ENCODE assay signal across 8 mouse cellular contexts in the genomic region with DNA sequence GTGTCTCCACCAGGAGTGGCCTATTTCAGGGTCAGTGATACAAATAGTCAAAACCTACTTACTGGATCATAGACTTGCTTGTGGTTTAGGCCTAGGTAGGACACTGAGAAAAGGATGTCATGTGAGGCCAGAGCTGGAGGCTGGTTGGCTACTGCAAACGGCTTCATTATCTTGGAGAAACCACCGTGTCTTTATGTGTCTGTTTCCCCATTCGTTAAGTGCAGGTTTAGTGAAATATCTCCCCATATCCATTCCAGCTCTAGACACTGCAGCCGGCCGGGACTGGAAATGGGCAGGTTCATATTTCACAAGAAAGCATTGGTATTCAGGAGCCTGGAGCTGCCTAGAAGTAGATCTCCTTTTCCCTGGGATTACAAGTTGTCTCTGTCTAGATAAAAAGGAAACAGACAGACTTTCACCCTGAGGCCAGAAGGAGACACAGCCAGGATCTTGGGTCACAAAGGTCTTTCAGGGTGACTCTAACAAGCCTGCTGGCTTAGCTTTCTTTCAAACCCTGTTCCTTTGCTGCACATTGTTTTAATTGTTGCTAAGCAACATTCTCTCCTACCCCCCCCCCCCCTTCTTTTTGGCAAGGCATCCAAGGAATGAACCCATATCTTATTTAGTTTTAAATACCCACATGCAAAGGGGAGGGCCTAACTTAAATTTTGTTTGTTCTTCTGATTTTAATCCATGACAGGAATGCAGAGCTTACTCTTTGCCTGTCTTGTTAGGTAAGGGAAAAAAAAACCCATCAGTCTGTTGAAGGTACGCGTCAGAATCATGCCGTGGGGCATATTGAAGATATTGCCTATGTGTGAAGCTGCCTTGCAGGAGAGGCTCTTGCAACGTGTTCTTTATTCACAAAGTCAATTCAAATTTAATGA. TPM values are rescaled to one million over a fixed set of nuclear protein-coding genes. Genes with fewer than 3 reads are reported as not detected.
DNase-seq lines count a peak whose midpoint lies in the region; ATAC-seq lines count a peak whose summit lies in the region.

No protein-coding gene starts in this region.

- DNase-seq in heart, adult 18-20 months, result peak; percentile 34 to 42
- DNase-seq in heart, adult 8-10 months (ENCODE audit: low spot score), result no peak
- peak; percentile 72 for DNase-seq in embryonic facial prominence, embryonic 10.5 days (ENCODE audit: low spot score)
- DNase-seq in mesoderm, embryonic 11.5 days (ENCODE audit: low read depth, low spot score), result peak; percentile 51
- no peak for DNase-seq in right cerebral cortex, postnatal 36 days (ENCODE audit: low spot score in 2 of 2)
- DNase-seq in adrenal gland, postnatal 14 days, result no peak

- ATAC-seq in intestine, embryonic 15.5 days, result peak; percentile 41; the same call in 1 of the 2 replicates
- no peak for ATAC-seq in monocyte, adult 5-6 weeks (replicated peaks; ENCODE audit: insufficient number of reproducible peaks, low FRiP score, low TSS enrichment, poor library complexity, severe bottlenecking)

- no peaks in the 10 kb centered on the region for H3K9me3 ChIP-seq in embryonic facial prominence, embryonic 10.5 days
- H3K9me3 ChIP-seq in intestine, embryonic 15.5 days, result no peaks in the 10 kb centered on the region

- no peak overlapping the region for H3K9ac ChIP-seq in intestine, embryonic 15.5 days

- WGBS in embryonic facial prominence, embryonic 10.5 days, result 14% methylated on average over 9 of the region's 9 CpGs
- 28% methylated on average over 9 of the region's 9 CpGs for WGBS in intestine, embryonic 15.5 days

- H3K27ac ChIP-seq in embryonic facial prominence, embryonic 10.5 days (replicated peaks), result peak overlapping the region; percentile 85
- H3K27ac ChIP-seq in intestine, embryonic 15.5 days, result peak overlapping the region; percentile 59

- no peak overlapping the region for H3K4me2 ChIP-seq in intestine, embryonic 15.5 days (replicated peaks)

- H3K4me3 ChIP-seq in embryonic facial prominence, embryonic 10.5 days, result no peak overlapping the region
- H3K4me3 ChIP-seq in intestine, embryonic 15.5 days (replicated peaks), result no peak overlapping the region

- H3K27me3 ChIP-seq in embryonic facial prominence, embryonic 10.5 days (replicated peaks; ENCODE audit: low read depth, poor library complexity, severe bottlenecking), result no peaks in the 10 kb centered on the region
- no peaks in the 10 kb centered on the region for H3K27me3 ChIP-seq in intestine, embryonic 15.5 days (replicated peaks)

- 0 out of 2 replicates have a peak, but pooled peaks cover 3% of the 10 kb centered on the region for H3K36me3 ChIP-seq in embryonic facial prominence, embryonic 10.5 days (replicated peaks)
- no peaks in the 10 kb centered on the region for H3K36me3 ChIP-seq in intestine, embryonic 15.5 days

- peaks cover 58% of the 10 kb centered on the region for H3K4me1 ChIP-seq in embryonic facial prominence, embryonic 10.5 days
- H3K4me1 ChIP-seq in intestine, embryonic 15.5 days (replicated peaks), result peaks cover 15% of the 10 kb centered on the region

RNA-seq across cellular contexts. Expression of a gene that starts 36.4 kb away (rescaled TPM):
- total RNA-seq in heart, adult 18-20 months (2021), result 10 to 100 TPM; 37.0 to 48.1 TPM
- 10 to 100 TPM; 33.9 to 36.9 (median 36.4) TPM for total RNA-seq in heart, adult 8-10 months (2022)
- 10.0 and 11.2 TPM in 2 replicates for polyA plus RNA-seq in embryonic facial prominence, embryonic 10.5 days (2016; fragmentation: Nextera tagmentation; extraction: Ambion mirVana)
- polyA plus RNA-seq in intestine, embryonic 15.5 days (2015; fragmentation: Nextera tagmentation; extraction: Ambion mirVana), result 8.4 and 9.0 TPM in 2 replicates
- total RNA-seq in monocyte, adult 5-6 weeks (2017), result 89.4 to 121 TPM (median 102 TPM) in 3 replicates
- 121 and 125 TPM in 2 replicates for total RNA-seq in adrenal gland, postnatal 14 days (2021)

Comparison
In these comparisons a context has a peak if more than half of its experiments do, and no peak if none do; other contexts are left out.
1. DNase-seq: peak in heart, adult 18-20 months (2 of 2), embryonic facial prominence, embryonic 10.5 days (single experiment) and mesoderm, embryonic 11.5 days (single experiment); none in heart, adult 8-10 months (single experiment), right cerebral cortex, postnatal 36 days (0 of 2) and adrenal gland, postnatal 14 days (single experiment).